Mouse (Mus musculus) kidney, embryonic 15.5 days (tissue): ENCODE measurements around the gene Mgat4b. TPM values are rescaled to one million over a fixed set of nuclear protein-coding genes. Genes with fewer than 3 reads are reported as not detected.

Experiments used
- ATAC-seq: fragments of 200-750 bp; cut with Nextera tagmentation; replicated peaks from 2 replicates; pipeline ENCODE4 v1.8.0; 2017; ENCODE audit warnings: moderate TSS enrichment; ENCODE audit not compliant: low FRiP score
- H3K27ac ChIP-seq: fragments of 300-500 bp; sonication (generic); 2 replicates; pipeline ENCODE4 v1.5.1; 2015; ENCODE audit warnings: mild to moderate bottlenecking, inconsistent platforms
- H3K27me3 ChIP-seq: fragments of 300-500 bp; sonication (generic); 2 replicates; pipeline ENCODE4 v1.6.1; 2015; ENCODE audit warnings: inconsistent platforms
- H3K36me3 ChIP-seq: fragments of 300-500 bp; sonication (generic); 2 replicates; pipeline ENCODE4 v1.6.1; 2015; ENCODE audit warnings: inconsistent platforms
- H3K4me1 ChIP-seq: fragments of 300-500 bp; sonication (generic); 2 replicates; pipeline ENCODE4 v1.6.1; 2015; ENCODE audit warnings: inconsistent platforms
- H3K4me2 ChIP-seq: fragments of 300-500 bp; sonication (generic); 2 replicates; pipeline ENCODE4 v1.6.1; 2015; ENCODE audit warnings: moderate library complexity, mild to moderate bottlenecking, inconsistent platforms
- H3K4me3 ChIP-seq: fragments of 300-500 bp; sonication (generic); replicated peaks from 2 replicates; pipeline ENCODE4 v1.5.1; 2015; ENCODE audit warnings: mild to moderate bottlenecking, inconsistent platforms
- H3K9ac ChIP-seq: fragments of 300-500 bp; sonication (generic); 2 replicates; pipeline ENCODE4 v1.6.1; 2015; ENCODE audit warnings: mild to moderate bottlenecking, inconsistent platforms
- H3K9me3 ChIP-seq: fragments of 300-500 bp; sonication (generic); replicated peaks from 2 replicates; pipeline ENCODE4 v1.6.1; 2016; ENCODE audit warnings: inconsistent platforms
- WGBS: fragments of 180-500 bp; shearing (Covaris S2); methylation state at CpG from one replicate; pipeline ENCODE4 v1.1.7; 2015; ENCODE audit warnings: mixed read lengths; 5-methylcytosine and 5-hydroxymethylcytosine counted together
- polyA plus RNA-seq: library from polyadenylated mRNA; unstranded; fragments of >200 nt; fragmentation: Nextera tagmentation; extraction: Ambion mirVana; gene quantifications from 2 replicates; pipeline ENCODE4 v1.2.1, GENCODE M21; 2015

Gene Mgat4b
- polyA plus RNA-seq, 1 experiment from 2014 or later, result 37.3 TPM

DNA sequence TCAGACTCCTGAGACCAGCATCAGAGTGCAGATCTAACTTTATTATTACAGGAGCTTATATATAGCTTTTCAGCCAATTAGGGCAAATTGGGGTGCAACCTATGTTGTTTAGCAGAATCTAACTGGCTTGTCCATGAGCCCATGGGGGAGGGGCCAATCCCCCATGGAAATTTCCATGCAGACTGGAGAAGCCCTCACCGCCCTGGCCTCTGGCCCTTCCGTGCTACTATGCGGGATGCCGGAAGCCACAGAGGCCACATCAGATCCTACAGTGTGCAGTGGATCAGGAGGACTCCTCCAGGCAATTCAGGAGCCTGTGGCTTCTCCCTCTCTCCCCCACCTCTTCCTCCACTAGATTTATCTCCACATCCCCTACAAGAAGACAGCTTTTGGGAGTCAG lies 7.1 kb downstream of the Mgat4b start:
- no peaks in the 10 kb centered on the region for H3K9me3 ChIP-seq
- H3K36me3 ChIP-seq, result no peaks in the 10 kb centered on the region
- H3K4me1 ChIP-seq, result peaks cover 39% of the 10 kb centered on the region
- no peaks in the 10 kb centered on the region for H3K27me3 ChIP-seq
- H3K9ac ChIP-seq, result no peak overlapping the region
- 58% methylated on average over 4 of the region's 4 CpGs for WGBS
- H3K4me3 ChIP-seq, result no peak overlapping the region
- ATAC-seq, result no peak
- no peak overlapping the region for H3K4me2 ChIP-seq
- H3K27ac ChIP-seq, result no peak overlapping the region

DNA sequence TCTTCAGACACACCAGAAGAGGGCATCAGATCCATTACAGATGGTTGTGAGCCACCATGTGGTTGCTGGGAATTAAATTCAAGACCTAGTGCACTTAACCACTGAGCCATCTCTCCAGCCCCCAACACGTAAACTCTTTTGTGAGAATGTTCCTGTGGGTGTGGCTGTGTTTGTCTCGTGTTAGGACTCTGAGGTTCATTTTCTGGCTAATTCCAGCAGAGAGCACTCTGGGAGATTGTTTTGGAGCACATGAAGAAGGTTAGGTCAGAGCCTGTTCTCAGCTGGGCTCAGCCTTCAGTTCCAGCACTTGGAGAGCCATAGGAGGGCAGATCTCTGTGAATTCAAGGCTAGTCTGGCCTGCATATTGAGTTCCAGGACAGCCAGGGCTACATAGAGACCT lies 9.1 kb downstream of the Mgat4b start:
- Histone ChIP-seq H3K9me3 (no peaks in the 10 kb centered on the region), H3K36me3 (no peaks in the 10 kb centered on the region), H3K4me2 (no peak overlapping the region), H3K27ac (no peak overlapping the region), H3K4me1 (peaks cover 45% of the 10 kb centered on the region), H3K27me3 (no peaks in the 10 kb centered on the region), H3K9ac (no peak overlapping the region), H3K4me3 (no peak overlapping the region)
- WGBS, result 50% methylated on average over 2 of the region's 2 CpGs
- ATAC-seq, result no peak

DNA sequence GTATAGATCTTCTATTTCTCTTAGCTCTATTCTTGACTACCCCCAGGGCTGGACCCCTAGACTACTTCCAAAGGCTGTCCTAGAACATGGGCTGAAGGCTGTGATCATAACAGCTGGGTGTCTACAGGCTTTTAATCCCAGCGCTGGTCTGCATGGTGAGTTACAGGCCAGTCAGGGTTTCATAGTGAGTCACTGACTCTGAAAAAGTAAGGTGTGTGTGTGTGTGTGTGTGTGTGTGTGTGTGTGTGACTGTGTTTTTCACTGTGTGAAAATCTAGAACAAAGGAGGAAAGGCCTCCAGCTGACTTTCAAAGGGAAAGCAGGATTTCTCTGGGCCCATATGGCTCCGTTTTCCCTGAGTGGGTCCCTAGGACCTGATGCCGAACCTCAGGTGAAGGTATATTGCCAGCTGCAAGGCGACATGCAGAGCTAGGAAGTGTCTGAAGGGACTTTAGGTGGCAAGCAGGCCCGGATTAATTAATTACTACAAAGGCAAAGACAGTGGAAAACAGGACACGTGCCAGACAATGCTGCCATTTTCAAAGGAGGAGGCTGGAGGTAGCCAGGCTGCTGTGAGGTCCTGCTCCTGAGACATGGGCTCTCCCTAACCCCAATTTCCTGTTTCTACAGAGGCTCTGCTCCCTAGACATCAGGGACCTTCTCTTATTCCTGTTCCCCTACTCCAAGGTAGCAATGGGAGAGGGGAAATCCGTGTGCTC lies 12.0 kb downstream of the Mgat4b start:
- no peak for ATAC-seq
- H3K9ac ChIP-seq, result 0 out of 2 replicates have a peak overlapping the region, but pooled peaks have one; percentile 4
- H3K27ac ChIP-seq, result no peak overlapping the region
- H3K9me3 ChIP-seq, result no peaks in the 10 kb centered on the region
- no peaks in the 10 kb centered on the region for H3K27me3 ChIP-seq
- H3K4me2 ChIP-seq, result peak overlapping the region; percentile 91; the same call in 1 of the 2 replicates
- H3K4me1 ChIP-seq, result peaks cover 40% of the 10 kb centered on the region
- no peak overlapping the region for H3K4me3 ChIP-seq
- 62% methylated on average over 7 of the region's 7 CpGs for WGBS
- no peaks in the 10 kb centered on the region for H3K36me3 ChIP-seq

DNA sequence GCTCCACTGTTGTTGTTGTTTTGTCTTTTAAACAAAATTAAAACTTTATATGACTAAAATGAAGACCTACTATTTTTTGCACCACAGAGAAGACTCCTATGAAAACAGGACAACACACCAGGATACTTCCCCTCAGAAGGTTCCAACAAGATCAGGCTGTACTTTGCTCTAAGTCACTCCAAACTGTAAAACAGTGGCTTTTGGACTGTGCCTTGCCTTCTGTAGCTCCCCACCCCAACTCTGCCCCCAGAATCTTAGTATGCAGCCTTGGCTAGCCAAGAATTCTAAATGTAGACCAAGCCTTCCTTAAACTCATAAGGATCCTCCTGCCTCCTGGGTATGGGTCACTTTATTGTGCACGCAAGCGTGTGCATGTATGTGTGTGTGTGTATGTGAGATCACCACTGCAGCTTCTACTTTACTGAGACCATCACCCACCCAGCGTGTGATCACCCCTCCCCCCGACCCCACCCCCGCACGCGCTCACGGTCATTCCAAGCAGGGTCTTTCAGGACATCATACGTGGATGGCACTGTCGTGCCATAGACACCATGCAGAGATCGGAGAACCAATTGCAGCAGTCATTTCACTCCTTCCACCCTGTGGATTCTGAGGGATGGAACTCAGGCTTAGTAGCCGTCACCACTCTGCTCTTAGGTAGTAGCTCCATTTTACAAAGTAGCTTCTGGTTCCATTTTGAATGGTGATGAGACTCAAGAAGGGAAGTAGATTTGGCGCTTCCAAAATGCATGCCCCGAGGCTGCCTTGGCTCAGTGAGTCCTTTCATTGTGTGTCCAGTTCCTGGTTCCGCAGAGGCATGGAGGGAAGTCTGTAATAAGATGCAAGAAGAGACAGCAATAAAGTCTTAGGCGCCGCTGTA lies 13.3 kb downstream of the Mgat4b start:
- no peaks in the 10 kb centered on the region for H3K27me3 ChIP-seq
- ATAC-seq, result no peak; the same call in 1 of the 2 replicates
- no peaks in the 10 kb centered on the region for H3K9me3 ChIP-seq
- peak overlapping the region; percentile 92 for H3K27ac ChIP-seq
- WGBS, result 4% methylated on average over 17 of the region's 17 CpGs
- H3K9ac ChIP-seq, result peak overlapping the region; percentile 93
- peaks cover 47% of the 10 kb centered on the region for H3K4me1 ChIP-seq
- H3K36me3 ChIP-seq, result no peaks in the 10 kb centered on the region
- peak overlapping the region; percentile 91 for H3K4me3 ChIP-seq
- H3K4me2 ChIP-seq, result peak overlapping the region; percentile 91

DNA sequence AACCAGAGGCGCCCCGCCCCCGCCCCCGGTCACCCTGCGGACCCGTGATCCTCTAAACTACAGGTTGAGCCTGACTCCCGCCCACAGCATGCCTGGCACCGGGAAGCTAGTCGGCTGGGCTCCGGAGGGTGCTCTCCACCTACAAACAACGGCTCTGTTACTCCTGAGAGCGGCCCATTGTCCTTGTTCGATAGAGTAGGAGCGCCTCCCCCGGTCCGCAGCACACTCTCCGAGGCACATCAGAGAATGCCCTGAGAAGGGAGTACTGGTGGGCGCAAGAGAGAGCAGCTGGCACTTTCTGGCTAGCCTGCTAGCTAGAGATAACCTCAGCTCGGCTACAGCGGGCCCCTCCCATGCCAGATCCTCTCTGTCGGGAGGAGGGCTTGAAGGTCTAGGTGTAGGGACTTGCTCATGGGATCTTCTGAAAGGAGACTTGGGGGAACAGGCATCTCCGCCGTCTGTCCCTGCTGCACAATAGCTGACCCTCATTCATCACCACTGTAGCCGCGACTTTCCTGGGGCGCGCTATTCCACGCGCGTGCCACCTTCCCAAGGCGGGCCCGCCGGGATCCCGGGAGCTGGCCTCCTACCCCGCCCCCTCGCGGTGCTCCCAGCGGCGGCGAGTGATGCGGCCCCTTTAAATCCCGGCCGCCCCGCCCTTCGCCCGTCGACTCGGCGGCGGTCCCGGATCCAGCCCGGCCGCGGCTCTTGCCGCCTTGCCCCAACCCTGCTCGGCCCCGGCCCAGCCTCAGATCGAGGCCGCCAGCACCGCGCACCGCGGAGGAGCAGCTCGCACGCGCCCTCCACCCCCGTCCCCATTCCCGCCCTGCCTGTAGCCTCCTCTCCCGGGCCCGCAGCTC lies 14.2 kb downstream of the Mgat4b start:
- H3K4me1 ChIP-seq, result peaks cover 53% of the 10 kb centered on the region
- H3K4me2 ChIP-seq, result peak overlapping the region; percentile 91
- H3K4me3 ChIP-seq, result peak overlapping the region; percentile 91
- H3K9ac ChIP-seq, result peak overlapping the region; percentile 93
- H3K27ac ChIP-seq, result peak overlapping the region; percentile 92
- no peaks in the 10 kb centered on the region for H3K27me3 ChIP-seq
- peak; percentile 87 for ATAC-seq
- H3K9me3 ChIP-seq, result no peaks in the 10 kb centered on the region
- H3K36me3 ChIP-seq, result no peaks in the 10 kb centered on the region
- WGBS, result under 1% methylated on average over 70 of the region's 70 CpGs

DNA sequence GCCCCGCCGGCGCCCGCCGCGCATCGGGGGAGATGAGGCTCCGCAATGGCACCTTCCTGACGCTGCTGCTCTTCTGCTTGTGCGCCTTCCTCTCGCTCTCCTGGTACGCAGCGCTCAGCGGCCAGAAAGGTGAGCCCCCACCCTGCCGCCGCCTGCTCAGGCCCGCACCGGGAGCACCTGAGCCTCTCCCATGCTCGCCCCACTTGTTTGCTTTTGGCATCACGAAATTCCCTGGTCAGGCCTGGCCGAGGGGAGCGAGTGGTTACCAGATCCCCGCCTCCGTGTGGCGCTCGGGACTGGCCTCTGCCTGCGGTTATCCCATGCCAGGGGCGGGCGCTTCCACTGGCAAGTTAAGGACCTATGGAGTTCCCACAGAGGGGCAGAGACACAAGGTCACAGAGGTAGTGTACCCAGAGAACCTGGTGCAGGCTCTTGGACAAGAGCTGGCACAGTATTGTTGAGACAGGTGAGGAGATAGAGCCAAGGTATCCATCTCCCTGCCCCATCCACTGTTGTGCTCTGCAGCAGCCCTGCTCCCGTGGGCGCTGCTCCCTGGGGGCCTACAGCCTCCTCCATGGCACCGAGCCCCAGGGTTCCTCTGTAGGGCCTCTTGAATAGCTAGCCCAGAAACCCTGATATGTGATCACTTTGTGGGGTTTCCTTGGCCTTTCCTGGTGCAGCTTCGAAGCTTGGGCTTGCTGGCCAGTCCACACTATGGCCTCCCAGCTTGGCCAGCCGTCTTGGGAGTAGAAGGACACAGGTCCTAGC lies 15.1 kb downstream of the Mgat4b start:
- 1% methylated on average over 34 of the region's 34 CpGs for WGBS
- peak overlapping the region; percentile 93 for H3K9ac ChIP-seq
- peaks cover 60% of the 10 kb centered on the region for H3K4me1 ChIP-seq
- peaks cover 1% of the 10 kb centered on the region; the same call in 1 of the 2 replicates for H3K36me3 ChIP-seq
- peak overlapping the region; percentile 91 for H3K4me3 ChIP-seq
- H3K27ac ChIP-seq, result peak overlapping the region; percentile 92
- H3K9me3 ChIP-seq, result no peaks in the 10 kb centered on the region
- H3K27me3 ChIP-seq, result no peaks in the 10 kb centered on the region
- ATAC-seq, result peak; percentile 30
- H3K4me2 ChIP-seq, result peak overlapping the region; percentile 91

DNA sequence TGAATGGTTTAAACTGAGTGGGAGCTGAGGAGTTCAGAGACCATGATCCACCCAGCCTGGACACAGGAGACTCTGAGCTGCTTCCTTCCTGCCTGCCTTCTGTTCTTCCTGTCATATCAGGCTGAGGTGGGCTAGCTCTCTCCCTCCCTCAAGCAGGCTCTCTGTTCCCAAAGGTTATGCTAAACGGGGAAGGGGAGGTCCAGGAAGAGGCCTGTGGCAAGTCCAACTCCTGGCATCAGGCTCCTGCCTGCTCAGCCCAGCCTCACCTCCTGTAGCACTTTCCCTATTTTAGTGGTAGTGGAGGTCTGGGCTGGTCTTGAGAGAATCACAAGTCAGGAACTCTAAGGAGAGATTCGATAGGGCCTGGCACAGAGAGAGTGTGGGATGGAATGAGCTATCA lies 15.7 kb downstream of the Mgat4b start:
- peaks cover 66% of the 10 kb centered on the region for H3K4me1 ChIP-seq

DNA sequence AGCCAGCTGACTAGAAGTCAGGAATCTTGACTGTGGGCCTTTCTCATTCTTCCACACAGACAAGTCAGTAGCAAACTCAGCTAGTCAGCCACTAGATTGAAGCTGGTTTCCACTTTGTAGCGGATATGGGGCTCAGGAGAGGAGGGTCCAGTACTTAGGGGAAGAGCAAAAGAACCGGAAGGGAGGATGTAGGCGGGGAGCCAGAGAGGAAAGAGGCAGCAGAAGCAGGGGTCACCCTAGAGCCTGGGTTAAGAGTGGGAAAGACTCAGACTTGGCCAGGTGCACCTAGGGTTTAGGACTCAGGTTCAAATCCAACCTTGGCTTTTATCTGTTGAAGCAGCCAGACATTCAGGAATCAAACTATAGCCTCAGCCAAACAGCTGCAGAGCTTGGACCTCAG lies 16.5 kb downstream of the Mgat4b start:
- peak overlapping the region; percentile 91; the same call in 1 of the 2 replicates for H3K4me3 ChIP-seq
- no peaks in the 10 kb centered on the region for H3K27me3 ChIP-seq
- H3K9ac ChIP-seq, result no peak overlapping the region
- WGBS, result 61% methylated on average over 3 of the region's 3 CpGs
- peaks cover 69% of the 10 kb centered on the region for H3K4me1 ChIP-seq
- ATAC-seq, result no peak
- H3K9me3 ChIP-seq, result no peaks in the 10 kb centered on the region
- peaks cover 12% of the 10 kb centered on the region for H3K36me3 ChIP-seq
- H3K27ac ChIP-seq, result peak overlapping the region; percentile 92
- H3K4me2 ChIP-seq, result peak overlapping the region; percentile 91; the same call in 1 of the 2 replicates

More for the DNA sequence above, 15.7 kb downstream of the Mgat4b start:
- H3K27ac ChIP-seq, result peak overlapping the region; percentile 92
- WGBS, result 35% methylated on average over 2 of the region's 2 CpGs
- no peaks in the 10 kb centered on the region for H3K27me3 ChIP-seq
- H3K9me3 ChIP-seq, result no peaks in the 10 kb centered on the region
- H3K9ac ChIP-seq, result peak overlapping the region; percentile 93
- no peak for ATAC-seq
- H3K4me3 ChIP-seq, result peak overlapping the region; percentile 91
- H3K36me3 ChIP-seq, result peaks cover 4% of the 10 kb centered on the region; the same call in 1 of the 2 replicates
- peak overlapping the region; percentile 91 for H3K4me2 ChIP-seq

DNA sequence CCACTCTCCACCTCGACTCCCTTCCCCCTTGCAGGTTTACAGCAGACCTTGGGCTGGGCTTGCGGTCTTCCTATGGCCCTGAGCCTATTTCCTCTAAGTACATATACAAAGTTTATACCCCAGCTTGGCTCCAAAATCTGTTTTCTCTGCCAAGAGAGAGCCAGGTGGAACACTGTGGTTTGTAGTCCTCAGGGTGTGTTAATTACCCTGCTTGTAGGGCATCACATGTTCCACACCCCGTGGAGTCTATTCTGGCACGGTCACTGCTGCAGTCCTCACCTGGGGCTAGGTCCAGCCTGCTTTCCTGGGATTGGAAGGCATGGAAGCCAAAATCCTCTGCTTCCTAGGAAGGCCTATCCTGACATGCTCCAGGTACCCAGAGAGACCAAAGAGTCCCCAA lies 17.0 kb downstream of the Mgat4b start:
- Histone ChIP-seq H3K27me3 (no peaks in the 10 kb centered on the region), H3K9me3 (no peaks in the 10 kb centered on the region), H3K9ac (no peak overlapping the region), H3K36me3 (peaks cover 17% of the 10 kb centered on the region), H3K27ac (no peak overlapping the region), H3K4me3 (no peak overlapping the region), H3K4me2 (no peak overlapping the region), H3K4me1 (peaks cover 69% of the 10 kb centered on the region)
- ATAC-seq, result no peak
- WGBS, result 83% methylated on average over 4 of the region's 4 CpGs

DNA sequence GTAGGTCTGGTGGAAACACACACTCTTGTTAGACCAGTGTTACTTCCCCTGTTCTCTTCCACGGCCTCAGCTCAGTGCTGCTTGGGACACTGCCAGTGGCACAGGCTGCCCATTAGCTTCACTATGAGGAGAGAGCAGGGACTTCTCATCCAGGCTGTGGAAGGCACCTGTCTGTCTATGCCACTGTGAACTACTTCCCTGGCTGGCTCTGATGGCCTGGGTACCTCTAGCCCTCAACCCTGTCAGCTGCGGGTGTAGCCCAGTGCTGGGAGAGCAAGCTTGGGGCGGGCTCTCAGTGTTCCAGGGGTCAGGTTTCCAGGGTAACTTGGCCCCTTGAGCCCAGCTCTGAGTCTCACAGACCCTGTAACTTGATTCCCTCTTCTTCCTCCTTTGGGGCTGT lies 18.1 kb downstream of the Mgat4b start:
- 0 out of 2 replicates have a peak overlapping the region, but pooled peaks have one; percentile 30 for H3K27ac ChIP-seq
- no peaks in the 10 kb centered on the region for H3K9me3 ChIP-seq
- H3K27me3 ChIP-seq, result no peaks in the 10 kb centered on the region
- peaks cover 27% of the 10 kb centered on the region for H3K36me3 ChIP-seq
- H3K4me2 ChIP-seq, result 0 out of 2 replicates have a peak overlapping the region, but pooled peaks have one; percentile 15
- no peak for ATAC-seq
- H3K4me3 ChIP-seq, result no peak overlapping the region
- WGBS, result 31% methylated on average over 3 of the region's 3 CpGs
- no peak overlapping the region for H3K9ac ChIP-seq
- H3K4me1 ChIP-seq, result peaks cover 60% of the 10 kb centered on the region
